Mouse (Mus musculus): Measurements from ENCODE around the gene Slk.

- TF ChIP-seq MYOG (IDR thresholded peaks at IDR 0.05; ENCODE audit: control insufficient read depth in 1 of 3, insufficient read depth in 1 of 3, insufficient read length in 2 of 3, low read depth in 2 of 3) (no peak), POLR2A (IDR thresholded peaks at IDR 0.05; ENCODE audit: insufficient read length, low read depth) (no peak), USF1 (IDR thresholded peaks at IDR 0.05; ENCODE audit: low read depth) (no peak), TCF12 (IDR thresholded peaks at IDR 0.05; ENCODE audit: insufficient read depth, poor library complexity, severe bottlenecking) (no peak), REST (IDR thresholded peaks at IDR 0.05; ENCODE audit: insufficient read depth, insufficient read length) (no peak)
Measured at GRCm38 (mm10) chr19:47570042-47570441, 9.4 kb upstream of the Slk start.
